Mouse (Mus musculus): Measurements from ENCODE around the gene Atp2a1.
A peak's percentile ranks its signal among the peaks of the same experiment; 100 is the strongest.
"Not testable (repeated sequence)": the region's sequence is repeated elsewhere in the genome, so short reads cannot be mapped to it uniquely, and the experiment has no call there.

Atp2a1 gene

GRCm38 (mm10) chr7:126463004-126463403 is at the start of gene Atp2a1:
Gene Atp2a1 (minus strand): TSS chr7:126463108.
- DNase-seq (ENCODE audit: extremely low spot score), result no peak

- no peak for DNase-seq (ENCODE audit: extremely low spot score)
These were observed 48.4 kb upstream of the Atp2a1 start for GRCm38 (mm10) chr7:126511287-126511686.

GRCm38 (mm10) chr7:126507126-126507778 is 44.3 kb upstream of the Atp2a1 start:
- no peak for DNase-seq (ENCODE audit: extremely low spot score)

- DNase-seq (ENCODE audit: extremely low spot score), result no peak
These were observed 42.0 kb upstream of the Atp2a1 start for GRCm38 (mm10) chr7:126504913-126505312.

- peak; percentile 98 for DNase-seq (ENCODE audit: extremely low spot score)
These were observed 40.5 kb upstream of the Atp2a1 start, which contains the start of gene Atxn2l for GRCm38 (mm10) chr7:126503273-126503878. Gene Atxn2l (minus strand): TSS chr7:126503437.

- DNase-seq (ENCODE audit: extremely low spot score), result no peak
These were observed 39.8 kb upstream of the Atp2a1 start for GRCm38 (mm10) chr7:126502751-126503150.

- peak; percentile 99 for DNase-seq (ENCODE audit: extremely low spot score)
These were observed 39.3 kb upstream of the Atp2a1 start for GRCm38 (mm10) chr7:126502023-126502741.

- no peak for DNase-seq (ENCODE audit: extremely low spot score)
These were observed 38.7 kb upstream of the Atp2a1 start for GRCm38 (mm10) chr7:126501684-126502022.

GRCm38 (mm10) chr7:126499416-126499815 is 36.5 kb upstream of the Atp2a1 start:
- DNase-seq (ENCODE audit: extremely low spot score), result no peak

GRCm38 (mm10) chr7:126497966-126498365 is 35.1 kb upstream of the Atp2a1 start:
- no peak for DNase-seq (ENCODE audit: extremely low spot score)

- no peak for DNase-seq (ENCODE audit: extremely low spot score)
These were observed 33.6 kb upstream of the Atp2a1 start for GRCm38 (mm10) chr7:126496475-126496874.

- no peak for DNase-seq (ENCODE audit: extremely low spot score)
These were observed 31.2 kb upstream of the Atp2a1 start for GRCm38 (mm10) chr7:126494120-126494519.

GRCm38 (mm10) chr7:126491973-126492372 is 29.1 kb upstream of the Atp2a1 start:
- no peak for DNase-seq (ENCODE audit: extremely low spot score)

- DNase-seq (ENCODE audit: extremely low spot score), result no peak
These were observed 28.1 kb upstream of the Atp2a1 start for GRCm38 (mm10) chr7:126491005-126491404.

- not testable (repeated sequence) for DNase-seq (ENCODE audit: extremely low spot score)
These were observed 24.9 kb upstream of the Atp2a1 start for GRCm38 (mm10) chr7:126487617-126488385.

- DNase-seq (ENCODE audit: extremely low spot score), result peak; percentile 95
These were observed 24.2 kb upstream of the Atp2a1 start, which contains the start of gene Tufm for GRCm38 (mm10) chr7:126487052-126487483. Gene Tufm (plus strand): TSS chr7:126487361.

GRCm38 (mm10) chr7:126482392-126482871 is 19.5 kb upstream of the Atp2a1 start:
- DNase-seq (ENCODE audit: extremely low spot score), result peak; percentile 91

GRCm38 (mm10) chr7:126481699-126482098 is 18.8 kb upstream of the Atp2a1 start:
- DNase-seq (ENCODE audit: extremely low spot score), result no peak

- DNase-seq (ENCODE audit: extremely low spot score), result peak; percentile 92
These were observed 12.2 kb upstream of the Atp2a1 start, which contains the start of gene Sh2b1 for GRCm38 (mm10) chr7:126474993-126475581. Gene Sh2b1 (minus strand): TSS chr7:126475424.

GRCm38 (mm10) chr7:126474486-126474955 is 11.6 kb upstream of the Atp2a1 start:
- no peak for DNase-seq (ENCODE audit: extremely low spot score)

- no peak for DNase-seq (ENCODE audit: extremely low spot score)
These were observed 10.7 kb upstream of the Atp2a1 start for GRCm38 (mm10) chr7:126473470-126474086.

All from embryo, embryonic 9.5 days (tissue).